Mouse (Mus musculus): ENCODE measurements around the gene Il10ra. TPM values are rescaled to one million over a fixed set of nuclear protein-coding genes. Genes with fewer than 3 reads are reported as not detected.
A peak's percentile ranks its signal among the peaks of the same experiment; 100 is the strongest.

The Il10ra gene
- 0.65 TPM in 1 of 2 replicates, not detected in the other for polyA plus RNA-seq (2011; ENCODE audit: insufficient read length, low read depth, missing spikeins)

DNA sequence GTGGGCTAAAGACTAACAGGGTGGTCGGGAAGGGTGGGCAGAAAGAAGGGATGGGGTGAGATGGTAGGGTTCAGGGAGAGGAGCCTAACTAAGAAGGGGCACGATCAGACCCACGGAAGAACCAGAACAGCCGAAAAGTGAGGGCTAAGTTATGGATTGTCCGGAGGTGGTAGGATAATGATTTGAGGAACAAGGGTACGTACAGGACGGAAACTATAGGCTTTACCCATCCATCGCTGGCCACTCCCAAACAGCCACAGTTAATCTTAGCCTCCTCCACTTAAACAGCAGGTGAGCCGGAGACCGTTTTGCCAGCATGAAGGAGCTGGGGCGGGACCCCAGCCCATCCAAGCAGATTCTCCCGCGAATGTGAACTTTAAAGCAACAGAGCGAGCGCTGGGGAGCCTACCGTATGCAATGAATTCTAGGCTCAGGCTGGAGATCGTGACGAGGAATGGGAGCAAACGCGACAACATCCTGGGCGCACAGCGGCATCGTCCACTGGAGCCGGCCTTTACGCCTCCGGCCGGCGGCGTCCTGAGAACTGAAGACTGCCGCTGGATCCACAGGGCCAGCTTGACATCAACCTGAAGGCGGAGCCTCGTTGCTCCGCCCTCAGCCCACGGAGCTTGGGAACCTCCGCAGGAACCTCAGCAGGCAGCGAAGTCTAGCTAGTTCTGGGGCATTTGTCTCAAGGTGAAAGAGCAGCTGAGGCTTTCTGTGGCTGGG, at the start of gene Il10ra:
Gene Il10ra (minus strand): TSS at position 553 of the 729 bp plus-strand sequence.
- TF ChIP-seq POLR2A (IDR thresholded peaks at IDR 0.05; ENCODE audit: low read depth, low read length) (no peak), CTCF (IDR thresholded peaks at IDR 0.05; ENCODE audit: borderline replicate concordance, insufficient read depth, low read length) (no peak)
- Histone ChIP-seq H3K4me1 (ENCODE audit: control insufficient read depth, insufficient read depth, low read length) (no peaks in the 10 kb centered on the region), H3K4me3 (ENCODE audit: insufficient read depth, low read length) (no peak within 1 kb of the TSS), H3K27ac (ENCODE audit: insufficient read depth, low read length) (no peak within 1 kb of the TSS)

DNA sequence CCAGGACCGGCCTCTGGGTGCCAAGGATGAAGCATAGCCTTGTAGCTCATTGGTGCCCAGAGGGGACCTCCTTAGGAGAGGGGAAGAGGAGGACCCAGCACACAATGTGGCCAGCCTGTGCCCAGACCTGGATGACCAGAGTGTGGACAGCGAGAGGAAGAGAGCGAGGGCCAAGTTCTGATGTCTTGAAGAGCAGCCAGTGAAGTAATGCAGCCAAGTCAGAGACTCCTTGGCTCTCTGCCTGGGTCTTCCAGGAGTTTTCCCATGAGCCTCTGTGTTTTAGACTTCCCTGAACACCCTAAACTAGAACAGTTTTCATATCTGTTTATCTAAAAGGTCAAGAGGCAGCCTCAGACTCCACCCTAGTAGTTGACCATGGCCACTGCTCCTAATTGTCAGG, 48.7 kb upstream of the Il10ra start:
- no peaks in the 10 kb centered on the region for H3K4me1 ChIP-seq (ENCODE audit: control insufficient read depth, insufficient read depth, low read length)
- no peak overlapping the region for H3K27ac ChIP-seq (ENCODE audit: insufficient read depth, low read length)
- no peak for TF ChIP-seq CTCF (IDR thresholded peaks at IDR 0.05; ENCODE audit: borderline replicate concordance, insufficient read depth, low read length)
- no peak for TF ChIP-seq POLR2A (IDR thresholded peaks at IDR 0.05; ENCODE audit: low read depth, low read length)
- no peak overlapping the region for H3K4me3 ChIP-seq (ENCODE audit: insufficient read depth, low read length)

GRCm38 (mm10) chr9:45313913-45314312, 45.0 kb upstream of the Il10ra start:
- Histone ChIP-seq H3K27ac (ENCODE audit: insufficient read depth, low read length) (no peak overlapping the region), H3K4me1 (ENCODE audit: control insufficient read depth, insufficient read depth, low read length) (no peaks in the 10 kb centered on the region), H3K4me3 (ENCODE audit: insufficient read depth, low read length) (no peak overlapping the region)
- TF ChIP-seq CTCF (IDR thresholded peaks at IDR 0.05; ENCODE audit: borderline replicate concordance, insufficient read depth, low read length) (no peak), POLR2A (IDR thresholded peaks at IDR 0.05; ENCODE audit: low read depth, low read length) (no peak)

DNA sequence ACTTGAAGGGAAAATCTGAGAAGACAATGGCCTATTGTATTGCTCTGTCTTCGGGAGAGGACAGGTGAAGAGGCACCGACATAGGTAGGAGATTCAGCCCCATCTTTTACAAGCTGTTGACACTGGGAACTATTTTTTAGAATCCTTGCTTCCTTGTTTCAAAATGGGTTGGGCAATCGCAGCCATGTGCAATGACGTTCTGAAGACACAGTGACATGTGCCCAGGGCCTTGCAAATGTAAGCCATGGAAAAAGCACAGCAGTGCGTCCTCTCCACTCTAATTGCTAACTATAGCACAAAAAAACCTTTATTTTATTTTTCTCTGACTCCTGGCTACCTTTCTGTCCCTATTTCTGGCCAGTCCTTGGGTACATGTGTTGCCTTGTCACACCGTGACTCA, 42.9 kb upstream of the Il10ra start:
- TF ChIP-seq POLR2A (IDR thresholded peaks at IDR 0.05; ENCODE audit: low read depth, low read length), result no peak
- TF ChIP-seq CTCF (IDR thresholded peaks at IDR 0.05; ENCODE audit: borderline replicate concordance, insufficient read depth, low read length), result no peak
- no peak overlapping the region for H3K27ac ChIP-seq (ENCODE audit: insufficient read depth, low read length)
- H3K4me3 ChIP-seq (ENCODE audit: insufficient read depth, low read length), result no peak overlapping the region
- H3K4me1 ChIP-seq (ENCODE audit: control insufficient read depth, insufficient read depth, low read length), result no peaks in the 10 kb centered on the region

- Histone ChIP-seq H3K4me1 (ENCODE audit: control insufficient read depth, insufficient read depth, low read length) (no peaks in the 10 kb centered on the region), H3K4me3 (ENCODE audit: insufficient read depth, low read length) (no peak overlapping the region), H3K27ac (ENCODE audit: insufficient read depth, low read length) (no peak overlapping the region)
- TF ChIP-seq POLR2A (IDR thresholded peaks at IDR 0.05; ENCODE audit: low read depth, low read length) (no peak), CTCF (IDR thresholded peaks at IDR 0.05; ENCODE audit: borderline replicate concordance, insufficient read depth, low read length) (no peak)
Observed at GRCm38 (mm10) chr9:45308521-45308920, 39.6 kb upstream of the Il10ra start.

DNA sequence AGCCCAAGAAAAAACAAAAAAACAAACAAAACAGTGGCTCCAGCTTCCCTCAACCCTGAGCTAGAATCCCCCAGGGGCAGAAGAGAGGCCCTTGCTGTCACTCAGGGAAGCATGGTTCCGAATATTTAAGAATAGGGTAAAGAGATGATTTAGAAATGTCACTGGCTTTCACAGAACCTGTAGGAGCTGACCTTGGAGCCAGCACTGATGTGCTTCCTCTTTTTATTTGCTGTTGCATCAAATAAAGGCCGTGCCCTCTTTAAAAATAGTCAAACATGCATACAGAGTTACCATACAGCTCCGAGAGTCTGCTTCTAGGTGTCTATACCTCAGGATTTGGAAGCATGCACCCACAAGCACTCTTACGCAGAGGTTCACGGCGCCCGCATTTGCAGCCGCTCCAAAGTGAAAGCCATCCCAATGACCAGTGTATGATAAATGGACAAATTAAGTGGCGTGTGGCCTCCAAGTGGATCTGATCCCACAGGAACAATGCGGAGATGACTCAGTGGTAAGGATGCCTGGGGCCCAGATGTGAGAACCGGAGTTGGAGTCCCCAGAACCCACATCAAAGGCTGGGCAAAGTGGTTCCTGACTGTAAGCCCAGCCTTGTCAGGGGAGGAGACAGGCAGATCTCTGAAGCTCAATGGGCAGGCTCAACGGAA, 37.9 kb upstream of the Il10ra start:
- TF ChIP-seq CTCF (IDR thresholded peaks at IDR 0.05; ENCODE audit: borderline replicate concordance, insufficient read depth, low read length) (no peak), POLR2A (IDR thresholded peaks at IDR 0.05; ENCODE audit: low read depth, low read length) (no peak)
- Histone ChIP-seq H3K4me3 (ENCODE audit: insufficient read depth, low read length) (no peak overlapping the region), H3K4me1 (ENCODE audit: control insufficient read depth, insufficient read depth, low read length) (no peaks in the 10 kb centered on the region), H3K27ac (ENCODE audit: insufficient read depth, low read length) (no peak overlapping the region)

DNA sequence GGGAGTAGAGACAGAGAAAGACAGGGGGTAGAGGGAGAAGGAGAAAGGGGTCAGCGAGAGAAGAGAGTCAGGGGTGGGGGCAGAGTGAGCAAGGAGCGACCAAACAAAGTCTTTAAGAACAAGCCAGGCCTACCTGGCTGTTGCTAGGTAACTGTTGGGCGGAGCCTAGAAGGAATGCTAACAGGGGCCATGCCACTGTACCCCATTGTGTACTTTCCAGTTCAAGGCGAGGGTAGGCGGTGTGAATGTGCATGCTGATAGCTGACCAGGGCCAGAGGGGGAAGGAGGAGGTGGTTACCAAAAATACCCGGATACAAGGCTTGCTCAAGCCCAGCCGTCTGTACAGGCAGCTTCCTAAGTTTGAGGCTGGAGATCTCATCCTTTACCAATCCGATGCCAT, 32.8 kb upstream of the Il10ra start:
- no peak overlapping the region for H3K27ac ChIP-seq (ENCODE audit: insufficient read depth, low read length)
- TF ChIP-seq CTCF (IDR thresholded peaks at IDR 0.05; ENCODE audit: borderline replicate concordance, insufficient read depth, low read length), result no peak
- TF ChIP-seq POLR2A (IDR thresholded peaks at IDR 0.05; ENCODE audit: low read depth, low read length), result no peak

GRCm38 (mm10) chr9:45300422-45301104, 31.6 kb upstream of the Il10ra start:
- no peaks in the 10 kb centered on the region for H3K4me1 ChIP-seq (ENCODE audit: control insufficient read depth, insufficient read depth, low read length)
- H3K27ac ChIP-seq (ENCODE audit: insufficient read depth, low read length), result no peak overlapping the region
- TF ChIP-seq POLR2A (IDR thresholded peaks at IDR 0.05; ENCODE audit: low read depth, low read length) (peak; percentile 64), CTCF (IDR thresholded peaks at IDR 0.05; ENCODE audit: borderline replicate concordance, insufficient read depth, low read length) (peak; percentile 75)
- no peak overlapping the region for H3K4me3 ChIP-seq (ENCODE audit: insufficient read depth, low read length)

More for the DNA sequence above, 32.8 kb upstream of the Il10ra start:
- no peak overlapping the region for H3K4me3 ChIP-seq (ENCODE audit: insufficient read depth, low read length)
- no peaks in the 10 kb centered on the region for H3K4me1 ChIP-seq (ENCODE audit: control insufficient read depth, insufficient read depth, low read length)

DNA sequence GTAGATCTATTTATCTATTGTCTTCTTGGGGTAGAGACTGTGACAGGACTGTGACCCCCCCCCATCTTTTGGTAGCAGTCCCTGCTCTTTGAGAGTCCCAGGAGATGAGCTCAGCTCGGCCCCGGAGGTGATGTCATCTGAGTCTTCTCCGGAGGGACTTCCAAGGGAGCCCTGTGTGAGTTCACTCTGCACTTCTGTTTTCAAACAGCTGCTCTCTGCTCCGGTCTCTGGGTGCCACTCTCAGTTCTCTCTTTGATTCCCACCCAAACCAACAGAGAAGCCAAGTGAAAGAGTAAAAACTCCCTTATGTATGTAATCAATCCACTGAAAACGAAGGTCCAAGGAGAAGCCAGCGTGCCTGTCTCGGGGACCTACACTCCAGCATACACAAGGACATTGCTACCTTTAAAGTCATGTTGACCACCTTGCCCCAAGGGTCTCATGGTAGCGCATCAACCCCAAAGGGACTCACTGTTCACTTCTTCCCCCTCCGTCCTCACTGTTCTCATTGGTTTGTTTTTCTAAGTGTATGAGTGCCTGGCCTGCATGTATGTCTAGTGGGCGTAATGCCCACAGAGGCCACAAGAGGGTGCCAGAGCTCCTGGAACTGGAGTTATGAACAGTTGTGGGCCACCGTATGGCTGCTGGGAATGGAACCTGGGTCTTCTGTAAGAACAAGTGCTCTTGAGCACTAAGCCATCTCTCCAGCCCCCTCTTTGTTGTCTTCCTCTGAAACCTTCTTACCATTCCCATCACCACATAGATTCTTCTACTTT, 30.5 kb upstream of the Il10ra start:
- H3K27ac ChIP-seq (ENCODE audit: insufficient read depth, low read length), result no peak overlapping the region
- TF ChIP-seq CTCF (IDR thresholded peaks at IDR 0.05; ENCODE audit: borderline replicate concordance, insufficient read depth, low read length), result 0 out of 2 replicates have a peak, but pooled peaks have one; percentile 21
- TF ChIP-seq POLR2A (IDR thresholded peaks at IDR 0.05; ENCODE audit: low read depth, low read length), result no peak
- no peaks in the 10 kb centered on the region for H3K4me1 ChIP-seq (ENCODE audit: control insufficient read depth, insufficient read depth, low read length)
- no peak overlapping the region for H3K4me3 ChIP-seq (ENCODE audit: insufficient read depth, low read length)

All from embryonic fibroblast, embryonic 13.5 days (primary cell).